Mouse (Mus musculus) mouse trophoblast stem cell (cell line): Measurements from ENCODE around the gene Tedc1.

ENCODE experiments used
- in situ Hi-C, 2 experiments: fragments of 300-500 bp; cut with MseI, MboI; formaldehyde crosslinking; loops; 2 replicates in 1 of 2; 3 replicates in 1 of 2; pipeline ENCODE4 v1.15.1; 2025

Tedc1 gene

GRCm38 (mm10) chr12:113138901-113139864 is 17.0 kb upstream of the Tedc1 start:
- in situ Hi-C loops, result no loop called here

DNA sequence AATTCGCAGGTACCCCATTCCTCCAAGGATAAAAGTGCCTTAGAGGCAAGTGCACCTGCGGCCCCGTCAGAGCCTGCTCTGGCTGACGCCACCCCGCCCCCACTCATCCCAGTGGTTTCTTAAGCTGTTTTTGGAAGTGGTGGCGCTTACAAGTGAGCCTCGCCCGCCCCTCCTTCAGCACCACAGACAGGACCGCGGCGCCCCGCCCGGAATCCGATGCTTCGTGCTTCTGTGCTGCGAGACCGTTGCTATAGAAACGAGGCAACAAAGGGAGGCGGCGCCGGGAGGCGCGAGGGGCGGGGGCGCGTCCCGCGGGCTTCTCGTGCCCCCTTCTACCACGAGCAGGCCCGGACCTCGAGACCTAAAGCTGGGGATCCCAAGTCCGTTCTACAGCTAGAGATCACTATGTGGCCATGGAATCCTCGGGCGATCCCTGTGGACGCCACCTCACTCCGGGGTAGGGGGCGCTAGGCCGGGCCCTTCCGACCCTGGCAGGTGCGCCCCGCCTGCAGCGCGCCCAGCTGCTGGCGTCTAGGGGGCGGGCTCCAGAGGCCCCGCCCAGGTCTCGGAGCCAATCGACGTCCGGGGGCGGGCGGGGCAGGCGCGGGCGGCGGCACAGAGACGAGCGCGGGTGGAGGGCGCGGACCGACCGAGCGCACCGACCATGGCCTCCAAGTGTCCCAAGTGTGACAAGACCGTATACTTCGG is 16.2 kb upstream of the Tedc1 start, which contains the start of gene Crip2:
TSS of gene Crip2 (plus strand) at position 329 of the 708 bp plus-strand sequence.
- in situ Hi-C loops, result no loop called here

DNA sequence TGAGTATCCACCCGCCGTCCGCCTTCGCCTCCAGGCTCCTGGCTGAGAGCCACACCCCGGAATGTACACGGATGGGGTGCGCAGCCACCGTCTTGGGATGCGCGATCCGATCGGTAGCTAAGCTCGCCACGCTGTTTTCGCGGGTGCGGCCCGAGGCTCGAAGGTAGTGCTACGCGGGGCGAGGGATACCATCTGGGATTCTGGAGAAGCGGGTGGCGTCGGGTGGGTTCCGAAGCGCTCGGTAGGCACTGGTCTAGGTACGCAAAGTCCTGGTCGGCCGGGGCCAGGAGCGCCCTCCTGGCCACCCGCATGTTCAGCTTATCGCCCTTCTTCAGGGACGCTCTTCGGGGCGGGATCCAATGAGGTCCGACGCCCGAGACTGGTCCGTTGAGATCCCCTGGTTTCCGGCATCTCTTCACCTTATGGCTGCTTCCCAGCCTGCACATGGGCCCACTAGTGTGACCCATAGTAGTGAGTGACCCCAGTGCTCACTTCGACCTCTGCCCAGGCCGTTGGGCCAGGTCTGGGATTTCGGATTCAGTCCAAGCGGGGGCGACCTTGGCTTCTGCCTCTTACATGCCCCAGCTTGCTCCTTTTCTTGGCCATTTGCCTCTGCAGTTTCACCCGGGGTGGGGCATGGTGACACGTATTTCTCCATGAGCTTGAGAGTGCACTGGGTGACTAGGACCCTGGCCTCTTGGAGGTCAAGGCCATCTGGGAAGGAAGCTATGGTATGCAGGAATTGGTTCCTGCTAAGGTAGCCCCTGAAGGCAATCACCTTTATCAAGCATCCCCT is 15.4 kb upstream of the Tedc1 start:
- in situ Hi-C loops, result no loop called here

- in situ Hi-C loops, result no loop called here
Measured at GRCm38 (mm10) chr12:113141531-113141973, 14.7 kb upstream of the Tedc1 start.

DNA sequence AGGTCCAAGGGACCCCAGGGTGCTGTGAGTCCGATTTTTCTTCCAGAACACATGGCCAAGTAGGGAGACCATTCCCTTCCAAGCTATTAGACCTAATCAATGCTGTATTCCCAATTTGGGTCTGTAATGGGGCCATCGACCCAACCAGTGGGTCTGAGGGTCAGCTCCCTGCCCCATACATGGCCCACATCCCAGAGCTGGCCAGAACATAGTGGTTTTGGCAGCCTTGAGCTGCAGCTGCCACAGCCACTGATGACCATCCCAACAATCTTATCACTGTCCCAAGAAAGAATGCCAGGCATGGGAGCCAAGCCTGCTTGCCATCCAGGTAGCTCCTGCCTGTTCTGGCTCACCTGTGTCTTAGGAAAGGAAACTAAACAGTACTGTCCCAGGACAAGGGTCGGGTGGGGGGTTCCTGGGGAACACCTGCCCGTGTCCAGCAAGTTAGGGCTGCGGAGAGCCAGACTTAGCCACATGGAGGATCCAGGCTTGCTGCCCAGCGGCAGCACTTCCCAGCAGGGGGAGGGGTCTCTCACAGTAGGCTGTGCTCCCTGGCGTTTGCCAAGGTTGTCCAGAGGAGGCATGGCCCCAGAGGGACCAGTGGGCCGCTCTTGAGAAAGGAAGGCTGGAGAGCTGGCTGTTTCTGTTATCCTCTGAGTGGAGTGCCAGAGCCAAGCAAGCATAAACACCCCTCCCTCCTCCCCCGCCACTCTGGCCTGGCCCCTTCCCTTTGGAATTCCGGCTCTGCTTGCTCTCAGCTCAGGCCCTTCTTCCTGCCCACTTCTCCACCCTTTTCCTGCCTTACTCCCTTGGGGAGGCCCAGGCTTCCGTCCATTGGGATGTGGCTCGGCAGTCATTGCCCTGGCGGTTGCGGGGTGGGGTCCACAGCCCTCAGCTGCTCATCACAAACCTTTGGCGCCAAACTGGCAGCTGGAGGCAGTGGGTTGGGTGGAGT is 13.9 kb upstream of the Tedc1 start:
- in situ Hi-C loops, result no loop called here

DNA sequence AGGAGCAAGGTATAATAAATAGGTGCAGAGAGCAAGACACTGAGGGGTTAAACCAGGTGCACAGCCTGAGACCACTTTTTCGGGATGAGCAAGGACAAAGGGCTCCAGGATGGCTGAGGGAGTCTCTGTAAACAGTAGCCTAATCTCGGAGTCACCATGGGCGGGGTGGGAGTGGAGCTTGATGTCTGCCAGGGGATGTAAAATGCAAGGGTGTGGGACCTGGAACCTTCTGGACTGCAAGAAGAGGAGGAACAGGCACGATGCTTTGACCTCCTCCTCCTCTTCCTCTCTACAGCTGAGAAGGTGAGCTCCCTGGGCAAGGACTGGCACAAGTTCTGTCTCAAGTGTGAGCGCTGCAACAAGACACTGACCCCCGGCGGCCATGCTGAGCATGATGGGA is 13.1 kb upstream of the Tedc1 start:
- in situ Hi-C loops, result no loop called here

GRCm38 (mm10) chr12:113144001-113144756 is 12.0 kb upstream of the Tedc1 start:
- in situ Hi-C loops, result no loop called here

DNA sequence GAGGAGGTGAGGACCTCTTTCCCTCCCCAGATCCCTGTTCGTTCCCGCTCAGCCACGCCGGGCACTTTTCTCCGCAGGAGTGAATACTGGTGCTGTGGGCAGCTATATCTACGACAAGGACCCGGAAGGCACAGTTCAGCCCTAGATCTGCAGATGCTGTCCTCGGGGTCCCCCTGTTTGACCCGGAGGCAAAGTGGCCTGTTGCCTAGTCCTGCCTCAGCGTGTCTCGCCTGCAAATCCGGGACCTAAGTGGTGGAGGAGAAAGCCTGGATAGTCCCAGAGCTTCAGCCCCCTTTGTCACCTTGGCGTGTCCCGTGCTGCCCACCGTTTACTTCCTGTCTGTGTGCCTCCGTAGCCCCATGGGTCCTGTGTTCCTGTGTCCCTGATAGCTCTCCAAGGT is 11.3 kb upstream of the Tedc1 start:
- in situ Hi-C loops, result loop anchor here in 1 of 2 experiments (5.0 kb wide), 1 partner anchor 42 kb away; the partner anchor contains the start of gene Tmem121

GRCm38 (mm10) chr12:113145591-113145990 is 10.6 kb upstream of the Tedc1 start:
- in situ Hi-C loops, result loop anchor here in 1 of 2 experiments (5.0 kb wide), 1 partner anchor 42 kb away; the partner anchor contains the start of gene Tmem121

- in situ Hi-C loops, result loop anchor here in 1 of 2 experiments (5.0 kb wide), 1 partner anchor 41 kb away; the partner anchor contains the start of gene Tmem121
Measured at GRCm38 (mm10) chr12:113146112-113147057, 9.8 kb upstream of the Tedc1 start, which contains the start of gene Crip1. Gene Crip1 (plus strand): TSS chr12:113146316.

GRCm38 (mm10) chr12:113147481-113147880 is 8.7 kb upstream of the Tedc1 start:
- in situ Hi-C loops, result loop anchor here in 1 of 2 experiments (5.0 kb wide), 1 partner anchor 40 kb away; the partner anchor contains the start of gene Tmem121

GRCm38 (mm10) chr12:113148381-113149035 is 7.7 kb upstream of the Tedc1 start:
- in situ Hi-C loops, result loop anchor here in 1 of 2 experiments (5.0 kb wide), 1 partner anchor 39 kb away; the partner anchor contains the start of gene Tmem121

DNA sequence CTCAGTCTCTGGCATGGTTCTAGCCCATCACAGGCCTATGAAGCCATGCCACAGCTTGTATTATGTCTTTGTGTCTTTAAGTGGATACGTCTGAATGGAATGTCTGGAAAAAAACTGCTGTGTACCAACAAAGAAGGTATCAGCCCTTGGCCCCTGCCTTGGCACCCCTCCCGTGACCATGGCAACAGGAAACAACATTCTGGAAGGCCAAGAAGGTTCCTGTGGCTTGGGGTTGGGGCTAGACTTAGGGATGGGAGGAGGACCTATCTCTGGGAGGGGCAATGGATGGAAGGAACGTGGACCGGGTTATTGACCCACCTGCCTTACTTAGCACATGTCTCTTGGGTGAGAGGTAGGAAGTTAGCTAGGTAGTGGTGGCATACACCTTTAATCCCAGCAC is 6.9 kb upstream of the Tedc1 start:
- in situ Hi-C loops, result loop anchor here in 1 of 2 experiments (5.0 kb wide), 1 partner anchor 38 kb away; the partner anchor contains the start of gene Tmem121

GRCm38 (mm10) chr12:113149896-113150295 is 6.3 kb upstream of the Tedc1 start:
- in situ Hi-C loops, result loop anchor here in 1 of 2 experiments (5.0 kb wide), 1 partner anchor 37 kb away; the partner anchor contains the start of gene Tmem121

DNA sequence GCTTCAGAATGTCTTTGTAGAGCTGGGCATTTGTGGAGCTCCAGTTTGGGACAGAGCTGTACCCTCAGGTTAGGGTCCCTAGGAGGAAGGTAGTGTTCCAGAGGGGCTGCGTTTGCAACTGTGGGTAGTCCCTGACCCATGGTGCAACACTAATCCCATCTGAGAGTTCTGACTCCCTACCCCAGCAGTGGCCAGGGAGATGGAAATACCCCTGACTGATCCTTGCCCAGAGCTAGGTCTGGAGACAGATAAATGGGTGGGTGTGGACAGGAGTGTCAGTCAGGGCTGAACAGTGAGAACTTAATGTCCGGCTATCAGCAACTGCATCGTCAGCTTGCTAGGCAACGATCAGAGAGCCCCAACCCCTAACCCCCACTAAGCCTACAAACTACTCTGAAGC is 5.6 kb upstream of the Tedc1 start:
- in situ Hi-C loops, result no loop called here

DNA sequence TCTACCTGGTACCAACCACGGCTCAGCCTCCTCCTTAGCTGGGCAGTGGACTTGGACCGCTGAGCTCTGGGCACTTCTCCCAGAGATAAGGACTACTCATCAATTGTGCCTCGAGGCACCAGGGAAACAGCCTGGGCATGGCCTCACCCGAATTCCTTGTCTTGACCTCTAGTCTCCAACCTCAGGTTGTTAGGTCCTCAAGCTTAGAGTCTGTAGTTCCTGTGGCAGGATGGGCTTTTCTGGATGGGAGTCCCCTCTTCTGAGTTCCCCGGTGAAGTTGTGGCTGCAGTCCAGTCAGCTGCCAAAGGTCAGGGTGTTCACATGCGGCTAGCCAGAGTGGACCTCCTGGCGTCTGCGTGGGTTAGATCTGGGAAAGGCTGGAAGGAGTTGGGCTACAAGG is 5.2 kb upstream of the Tedc1 start:
- in situ Hi-C loops, result no loop called here

GRCm38 (mm10) chr12:113151661-113152271 is 4.5 kb upstream of the Tedc1 start:
- in situ Hi-C loops, result no loop called here
